Mouse (Mus musculus) limb, embryonic 12.5 days (tissue): Measurements from ENCODE around the gene Ikbip. TPM values are rescaled to one million over a fixed set of nuclear protein-coding genes. Genes with fewer than 3 reads are reported as not detected.

Experiments used
- ATAC-seq: fragments of 200-750 bp; cut with Nextera tagmentation; 2 replicates; pipeline ENCODE4 v1.8.0; 2017; ENCODE audit warnings: low read depth, moderate TSS enrichment; ENCODE audit not compliant: insufficient number of reproducible peaks, insufficient read depth, low FRiP score, low TSS enrichment
- H3K27ac ChIP-seq: fragments of 300-500 bp; sonication (generic); 2 replicates; pipeline ENCODE4 v1.5.1; 2016; ENCODE audit warnings: mild to moderate bottlenecking, moderate library complexity
- H3K27me3 ChIP-seq: fragments of 300-500 bp; sonication (generic); 2 replicates; pipeline ENCODE4 v1.6.1; 2016; ENCODE audit warnings: mild to moderate bottlenecking, moderate library complexity
- H3K36me3 ChIP-seq: fragments of 300-500 bp; sonication (generic); 2 replicates; pipeline ENCODE4 v1.6.1; 2016; ENCODE audit warnings: mild to moderate bottlenecking, moderate library complexity
- H3K4me1 ChIP-seq: fragments of 300-500 bp; sonication (generic); replicated peaks from 2 replicates; pipeline ENCODE4 v1.6.1; 2016
- H3K4me2 ChIP-seq: fragments of 300-500 bp; sonication (generic); 2 replicates; pipeline ENCODE4 v1.6.1; 2016; ENCODE audit warnings: mild to moderate bottlenecking, moderate library complexity
- H3K4me3 ChIP-seq: fragments of 300-500 bp; sonication (generic); replicated peaks from 2 replicates; pipeline ENCODE4 v1.5.1; 2016; ENCODE audit warnings: mild to moderate bottlenecking
- H3K9ac ChIP-seq: fragments of 300-500 bp; sonication (generic); replicated peaks from 2 replicates; pipeline ENCODE4 v1.6.1; 2016; ENCODE audit warnings: mild to moderate bottlenecking, moderate library complexity
- H3K9me3 ChIP-seq: fragments of 300-500 bp; sonication (generic); 2 replicates; pipeline ENCODE4 v1.6.1; 2016; ENCODE audit warnings: mild to moderate bottlenecking, moderate library complexity
- WGBS: fragments of 180-500 bp; shearing (Covaris S2); methylation state at CpG from one replicate; pipeline ENCODE4 v1.1.7; 2016; 5-methylcytosine and 5-hydroxymethylcytosine counted together
- polyA plus RNA-seq: library from polyadenylated mRNA; unstranded; fragments of >200 nt; fragmentation: Nextera tagmentation; extraction: Ambion mirVana; gene quantifications from 2 replicates; pipeline ENCODE4 v1.2.1, GENCODE M21; 2016

Gene Ikbip
- polyA plus RNA-seq, 1 experiment from 2014 or later, result 43.4 TPM

GRCm38 (mm10) chr10:91081959-91082507 is 707 bp upstream of the Ikbip start:
- Histone ChIP-seq H3K27ac (peak overlapping the region; percentile 90), H3K4me2 (peak overlapping the region; percentile 72), H3K27me3 (no peaks in the 10 kb centered on the region), H3K4me3 (peak overlapping the region; percentile 90), H3K9ac (peak overlapping the region; percentile 89), H3K36me3 (peaks cover 25% of the 10 kb centered on the region), H3K4me1 (peaks cover 11% of the 10 kb centered on the region), H3K9me3 (no peaks in the 10 kb centered on the region)
- 1% methylated on average over 27 of the region's 27 CpGs for WGBS
- ATAC-seq, result peak; percentile 52

GRCm38 (mm10) chr10:91083393-91083927 is 720 bp downstream of the Ikbip start:
- H3K36me3 ChIP-seq, result peaks cover 13% of the 10 kb centered on the region; the same call in 1 of the 2 replicates
- peak overlapping the region; percentile 72 for H3K27ac ChIP-seq
- peak overlapping the region; percentile 90 for H3K4me3 ChIP-seq
- ATAC-seq, result no peak
- H3K27me3 ChIP-seq, result no peaks in the 10 kb centered on the region
- peaks cover 11% of the 10 kb centered on the region for H3K4me1 ChIP-seq
- peak overlapping the region; percentile 89 for H3K9ac ChIP-seq
- H3K4me2 ChIP-seq, result peak overlapping the region; percentile 72
- H3K9me3 ChIP-seq, result no peaks in the 10 kb centered on the region
- WGBS, result 44% methylated on average over 12 of the region's 12 CpGs

DNA sequence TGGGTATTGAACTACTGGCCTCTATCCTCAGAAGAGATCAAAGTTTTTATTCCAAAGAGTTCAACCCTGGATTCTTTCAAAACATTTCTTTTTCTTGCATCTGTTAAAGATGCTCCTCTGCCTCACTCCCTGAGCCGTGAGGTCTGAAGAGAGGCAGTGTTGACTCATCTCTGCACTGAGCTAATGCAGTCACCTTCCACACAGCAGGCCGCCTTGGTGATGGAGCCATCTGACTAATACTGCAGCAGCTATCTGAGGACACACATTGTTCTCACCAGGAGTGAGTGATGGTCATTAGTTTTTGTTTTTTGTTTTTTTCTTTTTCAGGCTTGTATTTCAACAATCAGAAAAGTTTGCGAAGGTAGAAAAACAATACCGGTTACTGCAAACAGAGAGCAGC is 10.1 kb downstream of the Ikbip start:
- Histone ChIP-seq H3K4me1 (no peaks in the 10 kb centered on the region), H3K4me2 (no peak overlapping the region), H3K4me3 (no peak overlapping the region), H3K27me3 (no peaks in the 10 kb centered on the region), H3K9me3 (no peaks in the 10 kb centered on the region), H3K27ac (no peak overlapping the region), H3K36me3 (peaks cover 34% of the 10 kb centered on the region), H3K9ac (no peak overlapping the region)
- no peak for ATAC-seq
- 92% methylated on average over 4 of the region's 4 CpGs for WGBS

DNA sequence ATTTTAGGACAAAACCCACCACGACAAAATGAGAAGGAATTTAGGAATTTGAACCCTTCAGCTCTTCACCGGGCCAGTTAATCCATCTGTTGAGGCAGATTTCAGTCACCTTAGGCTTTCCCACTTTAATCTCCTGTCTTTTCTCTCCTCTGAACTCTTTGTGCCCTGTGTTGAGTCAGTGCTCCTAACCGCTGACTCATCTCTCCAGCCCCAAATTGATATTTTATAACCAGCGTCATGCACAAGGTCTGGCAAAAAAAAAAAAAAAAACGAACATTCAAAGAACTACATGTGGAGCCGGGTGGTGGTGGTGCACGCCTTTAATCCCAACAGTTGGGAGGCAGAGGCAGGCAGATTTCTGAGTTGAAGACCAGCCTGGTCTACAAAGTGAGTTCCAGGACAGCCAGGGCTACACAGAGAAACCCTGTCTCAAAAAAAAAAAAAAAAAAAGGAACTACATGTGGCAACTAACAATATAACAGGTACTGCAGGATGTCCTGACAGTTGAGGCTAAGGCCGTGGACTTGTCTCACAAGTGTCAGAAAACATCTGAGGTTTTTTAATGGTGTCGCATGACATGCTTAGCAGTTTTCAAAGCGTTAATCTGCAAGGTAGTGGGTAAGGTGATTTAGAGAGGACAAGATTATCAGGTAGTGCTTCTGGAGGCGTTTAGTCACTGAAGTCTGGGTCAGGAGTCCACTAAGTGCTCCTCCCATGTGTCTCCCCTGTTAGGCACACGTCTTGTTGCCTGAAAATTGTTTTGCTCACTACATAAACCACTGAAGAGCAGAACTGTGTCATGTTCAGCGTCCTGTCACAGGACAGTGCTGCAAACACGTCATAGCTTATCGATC is 11.7 kb downstream of the Ikbip start:
- Histone ChIP-seq H3K36me3 (peaks cover 39% of the 10 kb centered on the region), H3K4me1 (no peaks in the 10 kb centered on the region), H3K27ac (no peak overlapping the region), H3K9me3 (no peaks in the 10 kb centered on the region), H3K27me3 (no peaks in the 10 kb centered on the region), H3K4me2 (no peak overlapping the region), H3K4me3 (no peak overlapping the region), H3K9ac (no peak overlapping the region)
- 84% methylated on average over 15 of the region's 15 CpGs for WGBS
- no peak for ATAC-seq

DNA sequence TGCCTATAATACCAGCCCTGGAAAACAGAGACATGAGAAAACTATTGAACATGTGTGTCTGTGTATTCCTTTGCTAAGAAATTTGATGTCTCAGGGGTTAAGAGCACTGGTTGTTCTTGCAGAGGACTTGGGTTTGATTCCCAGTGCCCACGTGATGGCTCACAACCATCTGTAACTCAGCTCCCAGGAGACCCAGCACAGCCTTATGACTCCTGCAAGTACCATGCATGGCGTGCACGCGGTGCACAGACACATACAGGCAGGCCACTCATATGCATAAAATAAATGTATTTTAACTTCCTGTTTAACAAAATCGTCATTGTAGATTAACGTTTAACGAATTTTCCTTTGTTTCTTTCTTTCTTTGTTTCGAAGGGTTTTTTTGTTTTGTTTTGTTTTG is 15.3 kb downstream of the Ikbip start:
- WGBS, result 93% methylated on average over 8 of the region's 8 CpGs

GRCm38 (mm10) chr10:91100101-91100500 is 17.4 kb downstream of the Ikbip start:
- Histone ChIP-seq H3K9me3 (no peaks in the 10 kb centered on the region), H3K4me3 (no peak overlapping the region), H3K4me2 (no peak overlapping the region), H3K36me3 (peaks cover 34% of the 10 kb centered on the region), H3K9ac (no peak overlapping the region), H3K27ac (no peak overlapping the region), H3K27me3 (no peaks in the 10 kb centered on the region), H3K4me1 (no peaks in the 10 kb centered on the region)
- ATAC-seq, result no peak
- WGBS, result 87% methylated on average over 1 of the region's 1 CpGs

More for the DNA sequence above, 15.3 kb downstream of the Ikbip start:
- Histone ChIP-seq H3K9ac (no peak overlapping the region), H3K9me3 (no peaks in the 10 kb centered on the region), H3K27ac (no peak overlapping the region), H3K4me1 (no peaks in the 10 kb centered on the region), H3K27me3 (no peaks in the 10 kb centered on the region), H3K4me2 (no peak overlapping the region), H3K4me3 (no peak overlapping the region), H3K36me3 (peaks cover 53% of the 10 kb centered on the region)
- ATAC-seq, result no peak

DNA sequence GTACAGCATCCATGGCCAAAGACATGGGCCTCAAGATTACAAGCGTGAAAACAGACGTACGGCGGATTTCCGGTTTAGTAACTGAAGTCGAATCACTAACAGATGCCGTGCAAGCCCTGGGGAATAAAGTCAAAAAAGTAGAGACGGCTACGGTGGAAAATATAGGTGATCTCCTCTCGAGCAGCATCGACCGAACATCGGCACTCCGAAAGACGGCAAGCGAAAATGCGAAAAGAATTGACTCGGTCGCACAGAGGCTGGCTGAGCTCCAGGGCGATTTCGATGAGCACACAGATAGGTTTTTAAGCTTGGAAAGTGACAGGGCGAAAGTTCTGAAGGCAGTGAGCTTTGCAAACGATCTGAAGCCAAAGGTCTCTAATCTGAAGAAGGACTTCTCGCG is 19.2 kb downstream of the Ikbip start:
- no peak overlapping the region for H3K9ac ChIP-seq
- no peaks in the 10 kb centered on the region for H3K27me3 ChIP-seq
- no peak overlapping the region for H3K4me2 ChIP-seq
- 92% methylated on average over 25 of the region's 25 CpGs for WGBS
- ATAC-seq, result no peak
- H3K9me3 ChIP-seq, result no peaks in the 10 kb centered on the region
- H3K4me1 ChIP-seq, result no peaks in the 10 kb centered on the region
- H3K4me3 ChIP-seq, result no peak overlapping the region
- no peak overlapping the region for H3K27ac ChIP-seq
- H3K36me3 ChIP-seq, result peaks cover 26% of the 10 kb centered on the region

GRCm38 (mm10) chr10:91102799-91103590 is 20.3 kb downstream of the Ikbip start:
- Histone ChIP-seq H3K27ac (no peak overlapping the region), H3K4me2 (no peak overlapping the region), H3K9me3 (no peaks in the 10 kb centered on the region), H3K4me1 (no peaks in the 10 kb centered on the region), H3K9ac (no peak overlapping the region), H3K27me3 (no peaks in the 10 kb centered on the region), H3K36me3 (peaks cover 21% of the 10 kb centered on the region), H3K4me3 (no peak overlapping the region)
- ATAC-seq, result no peak
- WGBS, result 95% methylated on average over 14 of the region's 14 CpGs

GRCm38 (mm10) chr10:91105981-91106380 is 23.2 kb downstream of the Ikbip start:
- no peak overlapping the region for H3K4me3 ChIP-seq
- no peak overlapping the region for H3K27ac ChIP-seq
- peaks cover 14% of the 10 kb centered on the region for H3K36me3 ChIP-seq
- ATAC-seq, result no peak
- no peak overlapping the region for H3K4me2 ChIP-seq
- H3K9me3 ChIP-seq, result no peaks in the 10 kb centered on the region; the same call in 1 of the 2 replicates
- WGBS, result 79% methylated on average over 3 of the region's 3 CpGs
- no peaks in the 10 kb centered on the region for H3K4me1 ChIP-seq
- H3K9ac ChIP-seq, result no peak overlapping the region
- H3K27me3 ChIP-seq, result no peaks in the 10 kb centered on the region

GRCm38 (mm10) chr10:91109841-91110240 is 27.1 kb downstream of the Ikbip start:
- no peaks in the 10 kb centered on the region for H3K4me1 ChIP-seq
- WGBS, result 75% methylated on average over 4 of the region's 4 CpGs
- H3K4me3 ChIP-seq, result no peak overlapping the region
- peaks cover 25% of the 10 kb centered on the region for H3K36me3 ChIP-seq
- H3K9me3 ChIP-seq, result peaks cover 5% of the 10 kb centered on the region; the same call in 1 of the 2 replicates
- no peak overlapping the region for H3K9ac ChIP-seq
- no peak overlapping the region for H3K27ac ChIP-seq
- no peaks in the 10 kb centered on the region for H3K27me3 ChIP-seq
- H3K4me2 ChIP-seq, result no peak overlapping the region
- no peak for ATAC-seq

DNA sequence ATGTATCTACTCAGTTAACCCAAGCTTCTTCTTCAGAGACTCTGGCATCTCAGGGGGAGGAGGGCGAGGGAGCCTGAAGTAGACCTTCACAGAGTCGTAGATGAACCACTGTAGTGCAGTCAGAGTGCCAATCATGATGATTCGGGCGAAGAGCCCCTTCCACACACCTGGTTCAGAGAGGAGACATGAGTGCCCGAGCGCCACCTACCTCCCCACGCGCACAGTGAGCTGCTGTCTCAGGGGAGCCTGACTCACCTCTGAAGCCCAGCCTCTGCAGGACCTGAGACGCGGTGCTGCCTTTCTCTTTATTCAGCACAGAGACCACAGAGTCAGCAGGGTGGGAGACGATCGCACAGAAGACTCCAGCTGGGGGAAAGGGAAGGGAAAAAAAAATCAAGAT is 34.2 kb downstream of the Ikbip start:
- no peak overlapping the region for H3K4me2 ChIP-seq
- H3K36me3 ChIP-seq, result peaks cover 92% of the 10 kb centered on the region
- no peak overlapping the region for H3K4me3 ChIP-seq
- peaks cover 5% of the 10 kb centered on the region; the same call in 1 of the 2 replicates for H3K9me3 ChIP-seq
- peaks cover 2% of the 10 kb centered on the region for H3K4me1 ChIP-seq
- 93% methylated on average over 12 of the region's 12 CpGs for WGBS
- no peak overlapping the region for H3K27ac ChIP-seq
- no peak for ATAC-seq
- H3K27me3 ChIP-seq, result no peaks in the 10 kb centered on the region
- no peak overlapping the region for H3K9ac ChIP-seq
